Mouse (Mus musculus): ENCODE measurements at regions not wholly inside any gene's neighbourhood (a gene's known extent, or its start where the extent isn't known, plus 50 kb on each side); places are given as distances from the start of the nearest gene placed in this dataset.

GRCm38 (mm10) chr13:90733265-90733664 is 171.9 kb downstream of the Atp6ap1l start:
- no peak for TF ChIP-seq CTCF (IDR thresholded peaks at IDR 0.05; ENCODE audit: borderline replicate concordance, extremely low read depth, insufficient read depth, insufficient read length)
- no peak for TF ChIP-seq POLR2A (IDR thresholded peaks at IDR 0.05; ENCODE audit: borderline replicate concordance, extremely low read depth, insufficient read depth, insufficient read length, poor library complexity, severe bottlenecking)

GRCm38 (mm10) chr13:90729078-90729477 is 176.1 kb downstream of the Atp6ap1l start:
- TF ChIP-seq CTCF (IDR thresholded peaks at IDR 0.05; ENCODE audit: borderline replicate concordance, extremely low read depth, insufficient read depth, insufficient read length) (no peak), POLR2A (IDR thresholded peaks at IDR 0.05; ENCODE audit: borderline replicate concordance, extremely low read depth, insufficient read depth, insufficient read length, poor library complexity, severe bottlenecking) (no peak)
- DNase-seq (ENCODE audit: low read depth) = peak; percentile 27

More at GRCm38 (mm10) chr13:90733265-90733664, 171.9 kb downstream of the Atp6ap1l start:
- DNase-seq (ENCODE audit: low read depth) = no peak

- TF ChIP-seq CTCF (IDR thresholded peaks at IDR 0.05; ENCODE audit: borderline replicate concordance, extremely low read depth, insufficient read depth, insufficient read length) = no peak
- TF ChIP-seq POLR2A (IDR thresholded peaks at IDR 0.05; ENCODE audit: borderline replicate concordance, extremely low read depth, insufficient read depth, insufficient read length, poor library complexity, severe bottlenecking) = no peak
- no peak for DNase-seq (ENCODE audit: low read depth)
Measured at GRCm38 (mm10) chr13:90727816-90728215, 177.3 kb downstream of the Atp6ap1l start.

- TF ChIP-seq CTCF (IDR thresholded peaks at IDR 0.05; ENCODE audit: borderline replicate concordance, extremely low read depth, insufficient read depth, insufficient read length) (no peak), POLR2A (IDR thresholded peaks at IDR 0.05; ENCODE audit: borderline replicate concordance, extremely low read depth, insufficient read depth, insufficient read length, poor library complexity, severe bottlenecking) (no peak)
- peak; percentile 23 for DNase-seq (ENCODE audit: low read depth)
Measured at GRCm38 (mm10) chr13:90725053-90725827, 179.9 kb downstream of the Atp6ap1l start.

- no peak for TF ChIP-seq POLR2A (IDR thresholded peaks at IDR 0.05; ENCODE audit: borderline replicate concordance, extremely low read depth, insufficient read depth, insufficient read length, poor library complexity, severe bottlenecking)
- no peak for TF ChIP-seq CTCF (IDR thresholded peaks at IDR 0.05; ENCODE audit: borderline replicate concordance, extremely low read depth, insufficient read depth, insufficient read length)
- no peak for DNase-seq (ENCODE audit: low read depth)
Measured at GRCm38 (mm10) chr13:90724598-90724997, 180.6 kb downstream of the Atp6ap1l start.

- TF ChIP-seq POLR2A (IDR thresholded peaks at IDR 0.05; ENCODE audit: borderline replicate concordance, extremely low read depth, insufficient read depth, insufficient read length, poor library complexity, severe bottlenecking) (no peak), CTCF (IDR thresholded peaks at IDR 0.05; ENCODE audit: borderline replicate concordance, extremely low read depth, insufficient read depth, insufficient read length) (no peak)
- peak; percentile 8 for DNase-seq (ENCODE audit: low read depth)
Measured at GRCm38 (mm10) chr13:90723533-90723898, 181.6 kb downstream of the Atp6ap1l start.

- peak; percentile 65 for DNase-seq (ENCODE audit: low read depth)
Measured at GRCm38 (mm10) chr13:90722599-90723532, 182.3 kb downstream of the Atp6ap1l start.

GRCm38 (mm10) chr13:90684324-90684723 is 220.8 kb downstream of the Atp6ap1l start:
- TF ChIP-seq POLR2A (IDR thresholded peaks at IDR 0.05; ENCODE audit: borderline replicate concordance, extremely low read depth, insufficient read depth, insufficient read length, poor library complexity, severe bottlenecking) (no peak), CTCF (IDR thresholded peaks at IDR 0.05; ENCODE audit: borderline replicate concordance, extremely low read depth, insufficient read depth, insufficient read length) (no peak)
- no peak for DNase-seq (ENCODE audit: low read depth)

More at GRCm38 (mm10) chr13:90722599-90723532, 182.3 kb downstream of the Atp6ap1l start:
- TF ChIP-seq CTCF (IDR thresholded peaks at IDR 0.05; ENCODE audit: borderline replicate concordance, extremely low read depth, insufficient read depth, insufficient read length) = no peak
- no peak for TF ChIP-seq POLR2A (IDR thresholded peaks at IDR 0.05; ENCODE audit: borderline replicate concordance, extremely low read depth, insufficient read depth, insufficient read length, poor library complexity, severe bottlenecking)

GRCm38 (mm10) chr13:90679162-90680010 is 225.8 kb downstream of the Atp6ap1l start:
- no peak for TF ChIP-seq POLR2A (IDR thresholded peaks at IDR 0.05; ENCODE audit: borderline replicate concordance, extremely low read depth, insufficient read depth, insufficient read length, poor library complexity, severe bottlenecking)
- no peak for TF ChIP-seq CTCF (IDR thresholded peaks at IDR 0.05; ENCODE audit: borderline replicate concordance, extremely low read depth, insufficient read depth, insufficient read length)
- peak; percentile 23 for DNase-seq (ENCODE audit: low read depth)

GRCm38 (mm10) chr13:90673823-90674222 is 231.3 kb downstream of the Atp6ap1l start:
- no peak for TF ChIP-seq POLR2A (IDR thresholded peaks at IDR 0.05; ENCODE audit: borderline replicate concordance, extremely low read depth, insufficient read depth, insufficient read length, poor library complexity, severe bottlenecking)
- TF ChIP-seq CTCF (IDR thresholded peaks at IDR 0.05; ENCODE audit: borderline replicate concordance, extremely low read depth, insufficient read depth, insufficient read length) = no peak
- DNase-seq (ENCODE audit: low read depth) = no peak
